Mouse (Mus musculus) megakaryocyte progenitor cell, adult 5-6 weeks (primary cell): Measurements from ENCODE around the gene A630001G21Rik. TPM values are rescaled to one million over a fixed set of nuclear protein-coding genes. Genes with fewer than 3 reads are reported as not detected.
A peak's percentile ranks its signal among the peaks of the same experiment; 100 is the strongest.

Experiments used
- ATAC-seq: replicated peaks from 2 replicates; pipeline ENCODE4 v1.8.0; 2016; ENCODE audit warnings: mild to moderate bottlenecking, moderate TSS enrichment, inconsistent platforms; ENCODE audit not compliant: poor library complexity
- total RNA-seq, 2 experiments: library from RNA; stranded (forward) in 1 of 2; stranded (reverse) in 1 of 2; fragments of 157-497, 149-512 nt in 1 of 2; fragments of 200-1000 nt in 1 of 2; gene quantifications; 2 replicates each; pipeline versions ENCODE4 v1.2.3 to v1.2.4; 2015 to 2017

Gene A630001G21Rik
- total RNA-seq, 2 experiments from 2014 or later = 65.8 to 86.3 TPM

DNA sequence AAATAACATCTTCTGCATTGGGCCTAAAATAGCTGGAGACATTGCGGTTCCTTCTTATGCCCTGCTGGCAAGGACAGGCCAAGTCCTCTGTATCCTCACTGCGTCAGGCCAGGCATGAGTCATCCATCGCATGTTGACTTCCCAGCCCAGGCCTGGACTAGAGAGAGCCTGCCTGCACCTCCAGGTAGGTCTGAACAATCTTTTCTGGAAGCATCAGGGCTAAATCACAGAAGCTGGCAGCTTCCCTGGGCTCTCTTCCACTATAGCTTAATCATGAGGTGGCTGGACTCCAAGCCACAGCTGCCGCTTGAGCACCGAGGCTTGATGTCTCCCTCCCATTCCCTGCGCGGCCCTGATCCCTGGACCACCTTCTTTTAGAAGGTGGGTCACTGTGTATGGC lies 3.3 kb downstream of the A630001G21Rik start:
- no peak for ATAC-seq

- no peak for ATAC-seq
Measured at GRCm38 (mm10) chr1:85771976-85772375, 6.5 kb downstream of the A630001G21Rik start.

GRCm38 (mm10) chr1:85767754-85768153 lies 10.7 kb downstream of the A630001G21Rik start:
- ATAC-seq = no peak

DNA sequence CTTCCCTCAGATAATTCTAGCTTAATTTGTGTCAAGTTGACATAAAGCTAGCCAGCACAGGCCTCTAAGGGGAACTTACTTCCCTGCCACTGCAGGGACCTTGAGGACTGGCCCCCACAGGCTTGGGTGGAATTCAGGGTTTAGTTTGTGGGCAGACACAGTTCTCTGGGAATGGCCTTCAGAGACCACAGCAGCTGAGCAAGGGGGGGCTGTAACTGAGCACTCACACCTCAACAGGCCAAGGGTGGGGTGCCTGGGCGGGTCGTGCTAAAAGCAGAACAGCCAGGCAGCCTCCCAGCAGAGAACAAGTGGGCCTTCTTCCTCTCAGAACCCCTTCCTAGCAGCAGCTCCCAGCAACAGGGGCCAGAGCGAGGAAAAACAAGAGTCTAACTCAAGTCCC lies 12.3 kb downstream of the A630001G21Rik start:
- ATAC-seq = peak; percentile 23; the same call in 1 of the 2 replicates

DNA sequence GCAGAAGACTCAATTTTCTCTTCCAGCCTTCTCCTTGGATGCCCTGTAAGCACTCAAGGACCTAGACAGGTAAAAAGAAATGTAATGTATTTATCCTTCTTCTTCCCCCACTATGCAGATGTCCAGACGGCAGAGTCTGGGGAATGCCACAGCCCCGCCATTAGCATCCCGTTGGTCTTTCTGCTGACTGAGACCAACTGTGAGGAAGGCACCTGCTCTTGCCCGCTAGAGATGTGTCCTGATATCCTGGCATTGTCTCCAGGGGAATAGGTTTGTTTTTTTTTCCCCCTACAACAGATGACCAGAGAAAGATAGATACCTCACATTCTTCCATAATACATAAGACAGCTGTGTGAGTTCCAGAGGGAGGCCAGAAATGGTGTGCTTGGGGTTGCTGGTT lies 14.2 kb downstream of the A630001G21Rik start:
- no peak for ATAC-seq

DNA sequence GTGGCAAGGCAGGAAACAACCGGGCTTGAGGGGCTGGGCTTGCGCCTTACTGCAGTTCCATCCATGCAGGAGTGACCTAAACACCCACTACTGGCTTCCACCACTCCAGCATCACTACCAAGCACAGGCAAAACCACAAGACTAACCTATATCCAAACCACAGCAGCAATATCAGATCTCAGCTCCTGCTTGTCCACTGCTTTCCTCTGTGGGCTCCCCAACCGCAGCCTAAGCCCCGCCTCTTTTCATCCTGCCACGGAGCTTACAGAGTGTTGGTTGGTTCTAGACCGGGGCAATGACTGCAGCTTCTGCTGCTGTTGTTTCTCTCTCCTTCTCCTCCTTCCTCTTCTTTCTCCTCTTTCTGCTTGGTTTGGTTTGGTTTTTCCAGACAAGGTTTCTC lies 15.1 kb downstream of the A630001G21Rik start:
- peak; percentile 87 for ATAC-seq

GRCm38 (mm10) chr1:85761665-85762064 lies 16.8 kb downstream of the A630001G21Rik start:
- no peak for ATAC-seq

DNA sequence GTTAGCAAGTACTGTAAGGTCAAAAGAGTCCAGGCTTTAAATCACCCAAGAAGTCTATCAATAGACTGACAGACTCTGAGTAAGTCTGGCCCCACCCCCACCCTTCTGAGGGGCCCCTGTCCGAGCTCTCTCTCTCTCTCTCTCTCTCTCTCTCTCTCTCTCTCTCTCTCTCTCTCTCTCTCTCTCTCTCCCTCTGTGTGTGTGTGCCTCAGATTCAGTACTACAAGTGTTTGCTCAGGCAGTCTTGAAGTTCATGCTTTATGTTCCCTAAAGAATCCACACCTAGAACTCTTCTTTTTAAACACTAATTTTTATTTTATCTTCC lies 19.5 kb downstream of the A630001G21Rik start:
- ATAC-seq = no peak

DNA sequence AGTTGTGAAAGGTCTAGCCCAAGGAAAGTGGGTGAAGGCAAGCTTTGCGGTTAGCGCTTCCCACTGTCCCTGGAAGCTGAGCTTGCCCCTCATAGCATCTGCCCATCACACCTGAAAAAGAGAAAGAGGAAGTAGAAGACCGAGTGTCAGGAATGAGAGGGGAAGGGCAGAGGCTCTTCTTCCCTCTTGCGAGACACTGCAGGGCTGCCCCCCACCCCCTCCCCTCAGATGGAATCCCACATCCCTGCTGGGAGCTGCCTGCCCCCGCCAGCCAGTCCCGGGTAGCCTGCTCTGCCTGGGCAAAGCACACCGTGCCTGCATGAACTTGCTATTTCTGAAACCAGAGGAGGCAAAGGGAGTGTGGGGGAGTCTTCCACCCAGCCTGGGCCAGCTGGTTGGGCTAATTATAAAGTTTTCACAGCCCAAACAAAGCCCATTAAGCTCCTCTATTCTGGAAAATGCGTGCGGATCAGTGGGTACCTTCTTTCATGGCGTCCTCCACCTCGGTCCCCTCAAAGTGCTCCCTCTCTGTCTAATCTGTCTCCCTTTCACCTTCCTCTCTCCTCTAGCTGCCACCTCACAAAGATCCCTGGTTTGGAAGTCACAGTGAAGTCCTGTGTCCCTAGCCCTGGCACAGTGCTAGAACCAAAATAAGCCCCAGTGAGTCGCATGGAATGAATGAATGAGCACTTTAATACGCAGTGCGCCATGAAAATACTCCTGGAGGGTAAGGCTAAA lies 20.0 kb downstream of the A630001G21Rik start:
- peak; percentile 82 for ATAC-seq

GRCm38 (mm10) chr1:85757531-85758230 lies 20.8 kb downstream of the A630001G21Rik start:
- 0 out of 2 replicates have a peak, but pooled peaks have one; percentile 7 for ATAC-seq

DNA sequence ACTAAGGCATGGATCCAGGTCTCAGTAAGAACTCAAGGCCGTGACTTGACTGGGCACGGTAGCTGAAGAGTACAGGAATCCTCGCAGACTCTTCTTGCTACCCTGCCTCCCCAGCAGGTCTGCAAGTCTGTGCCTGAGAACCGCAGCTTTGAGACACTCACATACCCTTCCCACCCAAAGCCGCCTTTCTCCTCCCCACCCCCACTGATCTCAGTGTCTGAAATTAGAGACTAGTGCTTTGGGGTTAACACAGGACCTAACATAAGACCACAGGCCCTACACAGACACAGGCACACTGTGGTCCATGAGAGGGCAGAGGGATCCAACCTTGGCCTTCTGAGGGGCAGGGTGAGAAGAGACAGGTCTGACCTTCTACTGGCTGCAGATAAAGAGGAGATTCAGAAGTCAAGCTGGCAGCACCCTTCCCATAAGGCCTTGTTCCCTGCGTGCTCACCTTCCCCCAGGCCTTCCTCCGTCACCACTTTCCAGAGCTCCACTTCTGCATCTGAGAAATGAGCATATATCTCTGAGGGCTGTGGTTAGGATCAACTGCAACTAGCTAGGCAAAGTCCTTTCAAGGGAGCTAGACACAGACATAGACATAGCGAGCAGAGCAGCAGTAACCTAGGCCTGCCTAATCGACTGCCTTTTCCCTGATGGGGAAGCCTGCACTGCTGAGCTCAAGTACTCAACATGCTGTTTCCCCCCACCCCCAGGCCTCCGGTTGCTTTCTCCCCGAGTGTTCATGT lies 26.3 kb downstream of the A630001G21Rik start:
- peak; percentile 32 for ATAC-seq

GRCm38 (mm10) chr1:85751494-85751893 lies 26.9 kb downstream of the A630001G21Rik start:
- ATAC-seq = peak; percentile 87

GRCm38 (mm10) chr1:85750650-85751049 lies 27.8 kb downstream of the A630001G21Rik start:
- ATAC-seq = 0 out of 2 replicates have a peak, but pooled peaks have one; percentile 3

- ATAC-seq = no peak
Measured at GRCm38 (mm10) chr1:85749829-85750228, 28.6 kb downstream of the A630001G21Rik start.

DNA sequence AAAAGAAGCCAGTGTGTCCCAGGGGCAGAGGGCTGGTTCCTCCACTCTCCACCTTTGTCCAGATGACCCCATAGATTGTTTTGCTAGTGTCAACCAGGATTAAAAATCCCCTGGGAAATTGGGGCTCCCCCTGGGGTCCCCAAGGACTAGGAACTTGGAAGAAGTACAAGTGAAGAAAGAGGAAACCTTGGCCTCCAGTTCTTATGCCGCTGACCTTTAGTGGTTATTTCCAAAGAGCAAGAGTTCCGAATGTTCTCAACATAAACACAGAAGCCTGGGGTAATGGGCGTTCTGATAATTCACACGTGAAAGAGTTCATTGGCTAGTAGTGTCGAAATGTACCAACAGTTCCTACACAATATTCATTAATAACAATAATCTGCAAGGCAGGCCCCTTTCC lies 31.9 kb downstream of the A630001G21Rik start:
- ATAC-seq = no peak

DNA sequence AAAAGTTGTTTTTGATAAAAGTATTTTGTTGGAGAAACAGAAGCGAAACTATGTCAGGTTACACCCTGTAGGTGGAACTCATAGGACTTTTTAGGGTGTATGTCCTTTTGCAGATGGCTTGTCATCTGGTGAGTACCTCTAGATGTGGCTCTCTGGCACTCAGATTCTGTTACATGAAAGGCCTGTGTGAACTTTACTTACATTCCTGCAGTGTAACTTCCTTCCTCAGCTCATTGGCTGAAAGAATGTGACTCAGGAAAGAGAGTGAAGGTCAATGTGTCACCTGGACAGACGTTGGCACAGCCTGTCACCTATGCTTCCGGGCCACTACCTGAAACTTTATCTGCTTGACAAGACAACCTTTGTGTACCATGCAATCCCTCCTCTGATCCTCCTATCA lies 33.9 kb downstream of the A630001G21Rik start:
- no peak for ATAC-seq

DNA sequence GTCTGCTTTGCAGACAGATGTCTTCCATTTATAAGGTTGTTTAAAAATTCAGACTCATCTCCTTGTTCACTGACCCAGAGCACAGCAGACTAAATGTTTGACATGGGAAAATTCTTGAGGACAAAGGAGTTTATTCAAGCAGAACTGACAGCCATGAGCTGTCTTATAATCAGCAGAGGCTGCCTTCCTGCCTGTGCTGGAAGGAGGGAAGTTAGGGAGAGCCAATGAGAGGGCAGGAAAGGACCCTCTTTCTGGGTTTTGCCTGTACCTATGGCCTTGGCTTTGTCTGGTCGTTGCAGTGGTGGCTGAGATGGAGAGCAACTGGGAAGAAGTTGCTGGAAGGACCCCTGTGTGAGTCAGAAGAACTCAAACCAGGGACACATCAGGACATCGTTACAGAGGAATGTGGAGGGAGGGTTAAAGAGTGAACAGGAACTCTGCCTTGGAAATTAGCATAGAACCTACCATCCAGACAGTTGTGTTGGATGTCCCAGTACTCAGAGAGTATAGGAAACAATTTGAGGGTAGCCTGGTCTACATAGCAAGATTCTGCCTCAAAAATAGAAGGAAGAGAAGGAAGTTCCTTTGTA lies 35.4 kb downstream of the A630001G21Rik start:
- ATAC-seq = no peak

DNA sequence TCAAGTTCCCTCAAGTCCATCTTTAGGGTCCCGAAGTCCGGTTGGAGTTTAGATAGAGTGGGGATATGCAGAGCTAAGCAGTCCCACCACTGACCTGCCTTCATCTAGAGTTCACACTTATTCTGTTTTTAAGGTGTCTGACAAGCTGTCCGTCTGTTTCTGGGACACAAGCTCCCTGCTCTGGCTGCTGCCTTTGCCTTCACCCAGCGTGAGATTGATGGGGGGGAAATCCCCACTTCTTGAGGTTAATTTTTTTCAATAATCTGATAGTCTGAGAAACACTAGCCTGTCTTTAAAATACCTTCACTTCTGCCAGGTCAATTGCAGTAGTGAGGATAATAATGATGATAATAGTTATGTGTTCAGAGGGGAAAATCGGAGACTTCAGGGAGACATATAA lies 36.1 kb downstream of the A630001G21Rik start:
- ATAC-seq = no peak

GRCm38 (mm10) chr1:85740923-85741322 lies 37.5 kb downstream of the A630001G21Rik start:
- ATAC-seq = no peak

DNA sequence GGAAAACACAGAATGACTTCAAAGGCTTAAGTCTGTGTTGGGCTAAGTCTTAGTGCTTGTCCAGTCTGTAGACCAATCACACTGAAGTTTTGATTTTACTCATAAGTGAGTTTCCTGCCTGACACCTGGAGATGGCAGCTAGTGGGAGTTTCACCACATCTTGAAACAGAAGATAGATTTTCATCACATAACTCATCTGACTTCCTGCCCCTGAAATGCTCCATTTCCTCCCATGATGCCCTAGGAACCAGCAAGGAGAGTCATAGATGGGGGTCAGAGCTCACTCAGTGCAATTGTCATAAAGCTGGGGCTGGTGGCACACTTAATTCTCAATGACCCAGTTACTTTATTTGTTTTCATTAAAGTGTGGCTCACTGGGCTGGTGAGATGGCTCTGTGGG lies 38.6 kb downstream of the A630001G21Rik start:
- ATAC-seq = no peak

DNA sequence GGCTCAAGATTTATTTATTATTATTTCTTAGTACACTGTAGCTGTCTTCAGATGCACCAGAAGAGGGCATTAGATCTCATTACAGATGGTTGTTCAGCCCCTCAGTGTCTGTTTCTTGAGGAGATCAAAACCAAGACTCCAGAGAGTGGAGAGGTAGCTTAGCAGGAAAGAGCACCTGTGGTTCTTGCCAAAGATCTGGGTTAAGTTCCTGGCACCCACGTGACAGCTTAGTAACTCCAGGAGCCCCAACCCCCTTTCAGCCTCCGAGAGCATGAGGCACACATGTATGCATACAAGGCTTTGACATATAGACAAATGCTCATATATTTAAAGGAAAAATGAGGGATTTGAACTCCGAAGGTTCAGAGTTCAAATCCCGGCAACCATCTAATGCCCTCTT lies 39.4 kb downstream of the A630001G21Rik start:
- no peak for ATAC-seq
